Mouse (Mus musculus) lung, postnatal 10 days (tissue): ENCODE measurements around the gene Tubb3.
"Not testable (repeated sequence)": the region's sequence is repeated elsewhere in the genome, so short reads cannot be mapped to it uniquely, and the experiment has no call there.

ENCODE experiments used
- DNase-seq: peaks from one replicate; pipeline ENCODE4 v3.0.0; 2021

Tubb3 gene

GRCm38 (mm10) chr8:123414255-123414654, 3.0 kb downstream of the Tubb3 start:
- DNase-seq: no peak

- not testable (repeated sequence) for DNase-seq
Observed at GRCm38 (mm10) chr8:123414997-123415696, 3.9 kb downstream of the Tubb3 start.

- DNase-seq: no peak
Observed at GRCm38 (mm10) chr8:123415967-123416943, 5.0 kb downstream of the Tubb3 start.

- DNase-seq: no peak
Observed at GRCm38 (mm10) chr8:123416944-123417555, 5.8 kb downstream of the Tubb3 start.

GRCm38 (mm10) chr8:123419711-123420110, 8.5 kb downstream of the Tubb3 start:
- no peak for DNase-seq

- DNase-seq: no peak
Observed at GRCm38 (mm10) chr8:123420525-123421281, 9.5 kb downstream of the Tubb3 start.

GRCm38 (mm10) chr8:123421325-123421724, 10.1 kb downstream of the Tubb3 start:
- no peak for DNase-seq

GRCm38 (mm10) chr8:123422056-123422780, 11.0 kb downstream of the Tubb3 start:
- peak; percentile 79 for DNase-seq

GRCm38 (mm10) chr8:123422781-123423159, 11.5 kb downstream of the Tubb3 start:
- no peak for DNase-seq

GRCm38 (mm10) chr8:123423441-123423840, 12.2 kb downstream of the Tubb3 start, which contains the start of gene Def8:
Def8 (plus strand) TSS chr8:123423527.
- DNase-seq: no peak

GRCm38 (mm10) chr8:123426511-123427509, 15.6 kb downstream of the Tubb3 start:
- no peak for DNase-seq

GRCm38 (mm10) chr8:123427639-123428275, 16.5 kb downstream of the Tubb3 start:
- DNase-seq: no peak

GRCm38 (mm10) chr8:123428343-123428893, 17.2 kb downstream of the Tubb3 start:
- DNase-seq: no peak

GRCm38 (mm10) chr8:123428939-123429721, 17.9 kb downstream of the Tubb3 start:
- no peak for DNase-seq

GRCm38 (mm10) chr8:123429722-123430013, 18.4 kb downstream of the Tubb3 start:
- not testable (repeated sequence) for DNase-seq

- DNase-seq: not testable (repeated sequence)
Observed at GRCm38 (mm10) chr8:123430936-123431335, 19.7 kb downstream of the Tubb3 start.

GRCm38 (mm10) chr8:123431616-123432365, 20.6 kb downstream of the Tubb3 start:
- no peak for DNase-seq

GRCm38 (mm10) chr8:123432381-123432780, 21.2 kb downstream of the Tubb3 start:
- no peak for DNase-seq
